Mouse (Mus musculus): ENCODE measurements around the gene Acaa1a. TPM values are rescaled to one million over a fixed set of nuclear protein-coding genes. Genes with fewer than 3 reads are reported as not detected.

The Acaa1a gene
- polyA plus RNA-seq, 1 experiment from 2014 or later, result 131 TPM

GRCm38 (mm10) chr9:119394808-119395207 lies 55.3 kb downstream of the Acaa1a start:
- no peaks in the 10 kb centered on the region for H3K27me3 ChIP-seq (ENCODE audit: control insufficient read depth, insufficient read depth, low read length)
- H3K36me3 ChIP-seq (ENCODE audit: control insufficient read depth, insufficient read depth, low read length), result no peaks in the 10 kb centered on the region
- 55% methylated on average over 1 of the region's 1 CpGs for whole genome bisulfite sequencing
- H3K9me3 ChIP-seq (replicated peaks; ENCODE audit: control insufficient read depth, low read length), result no peaks in the 10 kb centered on the region
- H3K4me1 ChIP-seq (ENCODE audit: control insufficient read depth, insufficient read depth, low read length), result no peaks in the 10 kb centered on the region
- no peak for ATAC-seq (ENCODE audit: insufficient read depth, low FRiP score)
- H3K9ac ChIP-seq (ENCODE audit: low read length), result no peak overlapping the region
- no peak overlapping the region for H3K27ac ChIP-seq (ENCODE audit: low read length)
- no peak overlapping the region for H3K4me2 ChIP-seq (ENCODE audit: low read depth, low read length)
- H3K4me3 ChIP-seq (replicated peaks; ENCODE audit: low read length), result no peak overlapping the region

Other genes with a start within 250 kb of the Acaa1a start
- gene Plcd1, start 246.2 kb upstream of the Acaa1a start, polyA plus RNA-seq (2015; fragmentation: Nextera tagmentation; extraction: Ambion mirVana), result 75.9 and 92.4 TPM in 2 replicates
- 0.71 and 0.77 TPM in 2 replicates for gene Dlec1, start 237.2 kb upstream of the Acaa1a start, polyA plus RNA-seq (2015; fragmentation: Nextera tagmentation; extraction: Ambion mirVana)
- 1.7 and 2.3 TPM in 2 replicates for gene Acaa1b, start 182.6 kb upstream of the Acaa1a start, polyA plus RNA-seq (2015; fragmentation: Nextera tagmentation; extraction: Ambion mirVana)
- not detected in 2 replicates for gene Gm47289, start 180.5 kb upstream of the Acaa1a start, polyA plus RNA-seq (2015; fragmentation: Nextera tagmentation; extraction: Ambion mirVana)
- gene Slc22a13, start 130.6 kb upstream of the Acaa1a start, polyA plus RNA-seq (2015; fragmentation: Nextera tagmentation; extraction: Ambion mirVana), result not detected in 2 replicates
- 11.7 TPM in 2 replicates for gene Oxsr1, start 17.2 kb upstream of the Acaa1a start, polyA plus RNA-seq (2015; fragmentation: Nextera tagmentation; extraction: Ambion mirVana)
- gene Myd88, start 1.7 kb downstream of the Acaa1a start, polyA plus RNA-seq (2015; fragmentation: Nextera tagmentation; extraction: Ambion mirVana), result 43.2 and 46.7 TPM in 2 replicates
- 7.0 and 8.5 TPM in 2 replicates for gene Xylb, start 17.7 kb downstream of the Acaa1a start, polyA plus RNA-seq (2015; fragmentation: Nextera tagmentation; extraction: Ambion mirVana)
- gene Slc22a14, start 25.9 kb downstream of the Acaa1a start, polyA plus RNA-seq (2015; fragmentation: Nextera tagmentation; extraction: Ambion mirVana), result not detected in 2 replicates
- 5.9 and 6.8 TPM in 2 replicates for gene Acvr2b, start 62.4 kb downstream of the Acaa1a start, polyA plus RNA-seq (2015; fragmentation: Nextera tagmentation; extraction: Ambion mirVana)
- gene Exog, start 105.3 kb downstream of the Acaa1a start, polyA plus RNA-seq (2015; fragmentation: Nextera tagmentation; extraction: Ambion mirVana), result 21.5 and 23.2 TPM in 2 replicates
- 0.22 and 0.31 TPM in 2 replicates for gene Scn5a, start 239.3 kb downstream of the Acaa1a start, polyA plus RNA-seq (2015; fragmentation: Nextera tagmentation; extraction: Ambion mirVana)